Mouse (Mus musculus) limb, embryonic 14.5 days (tissue): Measurements from ENCODE around the gene Tnf. TPM values are rescaled to one million over a fixed set of nuclear protein-coding genes. Genes with fewer than 3 reads are reported as not detected.

ENCODE experiments used
- ATAC-seq: fragments of 200-750 bp; cut with Nextera tagmentation; 2 replicates; pipeline ENCODE4 v1.8.0; 2017; ENCODE audit warnings: low read depth, moderate number of reproducible peaks, moderate TSS enrichment; ENCODE audit not compliant: low FRiP score
- DNase-seq: peaks from one replicate; pipeline ENCODE4 v3.0.0-alpha.2; 2015; ENCODE audit warnings: low spot score
- H3K27ac ChIP-seq: fragments of 300-500 bp; sonication (generic); replicated peaks from 2 replicates; pipeline ENCODE4 v1.5.1; 2014; ENCODE audit warnings: low read depth, mild to moderate bottlenecking, low read length, moderate library complexity, mixed read lengths
- H3K27me3 ChIP-seq: fragments of 300-500 bp; sonication (generic); 2 replicates; pipeline ENCODE4 v1.6.1; 2014; ENCODE audit warnings: low read length, mixed read lengths; ENCODE audit not compliant: control insufficient read depth, insufficient read depth
- H3K36me3 ChIP-seq: fragments of 300-500 bp; sonication (generic); 2 replicates; pipeline ENCODE4 v1.6.1; 2014; ENCODE audit warnings: mild to moderate bottlenecking, low read length, moderate library complexity, mixed read lengths; ENCODE audit not compliant: control insufficient read depth, insufficient read depth
- H3K4me1 ChIP-seq: fragments of 300-500 bp; sonication (generic); 2 replicates; pipeline ENCODE4 v1.6.1; 2014; ENCODE audit warnings: antibody characterized with exemption, low read length, mixed read lengths; ENCODE audit not compliant: control insufficient read depth, insufficient read depth
- H3K4me2 ChIP-seq: fragments of 300-500 bp; sonication (generic); replicated peaks from 2 replicates; pipeline ENCODE4 v1.6.1; 2014; ENCODE audit warnings: low read depth, mild to moderate bottlenecking, low read length, moderate library complexity; ENCODE audit not compliant: severe bottlenecking
- H3K4me3 ChIP-seq: fragments of 300-500 bp; sonication (generic); replicated peaks from 2 replicates; pipeline ENCODE4 v1.5.1; 2014; ENCODE audit warnings: low read length
- H3K9ac ChIP-seq: fragments of 300-500 bp; sonication (generic); 2 replicates; pipeline ENCODE4 v1.6.1; 2014; ENCODE audit warnings: mild to moderate bottlenecking, low read depth, low read length, moderate library complexity; ENCODE audit not compliant: severe bottlenecking
- H3K9me3 ChIP-seq: fragments of 300-500 bp; sonication (generic); 2 replicates; pipeline ENCODE4 v1.6.1; 2016; ENCODE audit warnings: low read length; ENCODE audit not compliant: control insufficient read depth
- POLR2A ChIP-seq: fragments of 200-500 bp; IDR thresholded peaks from 2 replicates; pipeline ENCODE4 v1.8.0; 2012; ENCODE audit warnings: inconsistent platforms, mild to moderate bottlenecking, moderate library complexity, borderline replicate concordance; ENCODE audit not compliant: insufficient read depth, insufficient read length; ENCODE audit errors: extremely low read depth
- WGBS: fragments of 180-500 bp; shearing (Covaris S2); extraction: QIAGEN DNeasy Blood & Tissue Kit; methylation state at CpG from one replicate; pipeline ENCODE4 v1.1.7; 2014; 5-methylcytosine and 5-hydroxymethylcytosine counted together
- polyA plus RNA-seq, 2 experiments: library from polyadenylated mRNA; depleted of rRNA in 1 of 2; stranded (reverse) in 1 of 2; unstranded in 1 of 2; fragments of >200 nt; fragmentation: Nextera tagmentation in 1 of 2; extraction: Ambion mirVana in 1 of 2; gene quantifications; 2 replicates each; pipeline versions ENCODE4 v1.2.1 to v1.2.3; 2012 to 2014

Gene Tnf
- polyA plus RNA-seq, 2 experiments = 0.73 to 1.1 TPM

- no peak overlapping the region for H3K27ac ChIP-seq
- no peaks in the 10 kb centered on the region for H3K9me3 ChIP-seq
- no peak for TF ChIP-seq POLR2A
- no peaks in the 10 kb centered on the region for H3K27me3 ChIP-seq
- DNase-seq = no peak
- H3K4me3 ChIP-seq = no peak overlapping the region
- 64% methylated on average over 3 of the region's 3 CpGs for WGBS
- no peaks in the 10 kb centered on the region for H3K36me3 ChIP-seq
- H3K4me1 ChIP-seq = no peaks in the 10 kb centered on the region
- H3K4me2 ChIP-seq = no peak overlapping the region
- ATAC-seq = no peak
- H3K9ac ChIP-seq = no peak overlapping the region
Measured at GRCm38 (mm10) chr17:35210593-35210992, 8.8 kb upstream of the Tnf start.

DNA sequence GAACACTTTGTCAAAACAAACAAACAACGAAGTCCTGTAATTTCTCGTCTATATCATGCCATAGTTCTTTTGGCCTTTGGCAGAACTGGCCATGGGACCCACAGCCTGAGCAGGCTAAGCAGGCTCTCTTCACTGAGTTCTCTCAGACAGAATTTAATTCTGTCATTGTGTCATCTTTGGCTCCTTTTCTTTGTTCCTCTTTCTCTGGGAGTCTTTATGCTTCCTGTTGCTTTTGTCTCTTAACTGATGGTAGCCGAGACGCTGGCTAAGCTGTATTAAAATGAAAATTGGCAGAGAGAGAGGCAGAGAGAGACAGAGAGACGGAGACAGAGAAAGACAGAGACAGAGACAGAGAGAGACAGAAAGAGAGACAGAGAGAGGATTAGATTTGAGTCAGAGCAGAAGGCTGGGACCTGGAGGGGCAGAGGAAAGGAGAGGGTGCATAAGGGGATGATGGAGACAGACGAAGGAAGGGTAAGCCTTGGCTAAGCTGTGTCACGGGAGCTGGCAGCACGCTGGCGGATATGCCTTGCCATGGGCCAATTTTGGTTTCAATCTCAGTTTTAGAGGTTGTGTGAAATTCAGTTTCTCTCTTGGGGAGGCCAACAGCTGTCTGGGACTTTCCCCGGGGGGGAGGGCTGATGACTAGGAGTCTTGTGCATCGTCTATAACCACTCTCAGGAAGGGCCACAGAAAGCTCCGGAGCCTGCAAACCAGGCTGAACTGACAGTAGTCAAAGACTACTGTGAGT lies 8.2 kb upstream of the Tnf start:
- Histone ChIP-seq H3K9me3 (no peaks in the 10 kb centered on the region), H3K4me2 (no peak overlapping the region), H3K9ac (no peak overlapping the region), H3K27ac (no peak overlapping the region), H3K27me3 (no peaks in the 10 kb centered on the region), H3K4me1 (no peaks in the 10 kb centered on the region), H3K36me3 (no peaks in the 10 kb centered on the region), H3K4me3 (no peak overlapping the region)
- ATAC-seq (no peak), DNase-seq (no peak)
- no peak for TF ChIP-seq POLR2A
- 78% methylated on average over 12 of the region's 12 CpGs for WGBS

- no peak overlapping the region for H3K4me3 ChIP-seq
- DNase-seq (no peak), ATAC-seq (no peak)
- H3K9me3 ChIP-seq = no peaks in the 10 kb centered on the region
- no peaks in the 10 kb centered on the region for H3K36me3 ChIP-seq
- H3K27ac ChIP-seq = no peak overlapping the region
- no peak overlapping the region for H3K4me2 ChIP-seq
- no peaks in the 10 kb centered on the region for H3K27me3 ChIP-seq
- no peak for TF ChIP-seq POLR2A
- WGBS = 58% methylated on average over 10 of the region's 10 CpGs
- no peak overlapping the region for H3K9ac ChIP-seq
- H3K4me1 ChIP-seq = no peaks in the 10 kb centered on the region
Measured at GRCm38 (mm10) chr17:35205380-35205769, 3.6 kb upstream of the Tnf start.

DNA sequence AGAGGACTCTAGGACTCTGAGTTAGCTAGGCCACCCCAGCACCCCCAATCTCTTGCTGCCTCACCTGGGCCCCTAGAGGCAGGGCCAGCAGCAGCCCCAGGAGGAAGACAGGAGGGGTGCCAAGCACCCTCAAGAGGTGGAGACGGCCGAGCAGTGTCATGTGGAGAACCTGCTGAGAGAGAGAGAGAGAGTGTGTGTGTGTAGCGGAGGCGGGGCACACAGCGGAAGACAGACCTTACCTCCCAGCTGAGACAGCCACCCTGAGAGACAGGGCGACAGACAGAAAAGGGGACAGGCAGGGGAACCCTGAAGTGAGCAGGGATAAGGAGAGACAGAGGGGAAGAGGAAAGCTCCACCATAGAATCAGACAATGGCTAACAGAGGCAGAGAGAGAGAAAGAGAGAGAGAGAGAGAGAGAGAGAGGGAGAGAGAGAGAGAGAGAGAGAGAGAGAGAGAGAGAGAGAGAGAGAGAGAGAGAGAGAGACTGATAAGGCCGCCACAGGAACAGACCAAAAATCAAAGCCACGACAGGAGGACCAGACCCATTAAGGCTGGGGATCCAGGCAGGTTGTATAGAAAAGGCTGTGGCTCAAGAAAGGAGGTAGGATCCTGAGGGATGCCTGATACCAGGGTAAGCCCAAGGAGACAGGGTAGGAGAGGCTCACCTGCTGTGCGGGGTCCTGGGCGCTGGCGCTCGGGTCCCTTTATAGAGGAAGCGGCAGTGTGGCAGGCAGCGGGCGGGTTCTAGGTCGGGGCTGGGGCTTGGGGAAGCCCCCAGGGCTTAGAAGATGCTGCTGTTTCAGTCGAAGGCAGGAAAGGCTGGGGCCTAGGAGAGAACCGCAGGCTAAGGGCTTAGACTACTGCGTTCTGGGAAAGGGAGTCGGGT lies 2.9 kb upstream of the Tnf start, which contains the start of gene Lta:
Lta (minus strand) TSS at position 858 of the 886 bp plus-strand sequence.
- Histone ChIP-seq H3K9ac (no peak within 1 kb of the TSS), H3K4me3 (no peak within 1 kb of the TSS), H3K4me1 (no peaks in the 10 kb centered on the region), H3K9me3 (no peaks in the 10 kb centered on the region), H3K27me3 (no peaks in the 10 kb centered on the region), H3K27ac (no peak within 1 kb of the TSS), H3K4me2 (no peak within 1 kb of the TSS), H3K36me3 (no peaks in the 10 kb centered on the region)
- DNase-seq = no peak
- no peak for ATAC-seq
- TF ChIP-seq POLR2A = no peak
- 18% methylated on average over 19 of the region's 20 CpGs for WGBS

DNA sequence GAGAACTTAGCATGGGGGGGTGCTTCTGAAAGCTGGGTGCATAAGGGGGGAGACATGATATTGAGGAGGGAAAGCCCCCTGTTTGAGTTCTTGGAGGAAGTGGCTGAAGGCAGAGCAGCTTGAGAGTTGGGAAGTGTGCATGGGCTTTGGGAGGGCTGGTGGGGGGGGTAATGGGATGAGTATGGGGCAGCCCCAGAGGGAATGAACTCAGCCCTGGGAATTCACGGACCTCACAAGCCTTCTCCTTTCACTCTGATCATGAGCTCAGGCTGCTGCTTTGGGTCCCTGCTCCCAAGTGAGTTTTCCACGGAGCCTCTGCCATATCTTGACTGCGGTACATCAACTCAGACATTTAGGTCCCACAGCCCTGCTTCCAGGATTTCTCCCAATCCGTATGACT lies 635 bp upstream of the Tnf start:
- Histone ChIP-seq H3K36me3 (no peaks in the 10 kb centered on the region), H3K27ac (no peak overlapping the region), H3K9ac (no peak overlapping the region), H3K27me3 (no peaks in the 10 kb centered on the region), H3K4me3 (no peak overlapping the region), H3K4me1 (no peaks in the 10 kb centered on the region), H3K4me2 (no peak overlapping the region), H3K9me3 (no peaks in the 10 kb centered on the region)
- 83% methylated on average over 4 of the region's 4 CpGs for WGBS
- TF ChIP-seq POLR2A = no peak
- ATAC-seq = no peak
- DNase-seq = no peak
